Mouse (Mus musculus): ENCODE measurements at regions not wholly inside any gene's neighbourhood (a gene's known extent, or its start where the extent isn't known, plus 50 kb on each side); places are given as distances from the start of the nearest gene placed in this dataset.

- no peaks in the 10 kb centered on the region for H3K36me3 ChIP-seq (ENCODE audit: insufficient read depth, low read length)
- H3K9ac ChIP-seq (replicated peaks; ENCODE audit: low read length) = no peak overlapping the region
- ATAC-seq (no peak), DNase-seq (ENCODE audit: low spot score) (no peak)
- TF ChIP-seq CTCF (IDR thresholded peaks at IDR 0.05; ENCODE audit: low read depth) = no peak
- H3K9me3 ChIP-seq (ENCODE audit: low read length) = no peaks in the 10 kb centered on the region
- 60% methylated on average over 5 of the region's 5 CpGs for WGBS
- no peaks in the 10 kb centered on the region for H3K4me1 ChIP-seq (ENCODE audit: insufficient read depth, low read length)
- no peaks in the 10 kb centered on the region for H3K27me3 ChIP-seq (ENCODE audit: insufficient read depth, low read length)
- no peak overlapping the region for H3K27ac ChIP-seq
- H3K4me2 ChIP-seq (ENCODE audit: low read depth, low read length) = no peak overlapping the region
- no peak overlapping the region for H3K4me3 ChIP-seq (ENCODE audit: low read length)
Measured at GRCm38 (mm10) chr12:52447482-52447881, 56.3 kb upstream of the Arhgap5 start.

DNA sequence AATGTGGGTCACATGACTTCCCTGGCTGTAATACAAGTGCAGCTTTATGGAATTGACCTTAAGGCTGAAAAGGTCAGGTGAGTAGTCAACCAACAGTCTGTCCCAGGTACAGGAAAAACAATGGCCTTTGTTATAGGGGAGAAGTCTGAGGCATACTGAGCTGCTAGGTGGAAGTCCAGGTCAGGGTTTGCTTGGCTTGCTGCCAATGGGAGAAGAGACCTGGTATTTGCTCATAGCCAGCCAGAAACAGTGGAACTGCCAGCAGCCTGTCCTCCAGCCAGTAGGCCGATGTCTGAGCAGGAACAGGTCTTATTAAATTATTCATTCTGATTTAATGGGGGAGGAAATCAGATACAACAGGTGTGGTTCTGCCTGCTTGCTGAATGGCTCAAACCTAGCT, 55.6 kb upstream of the Arhgap5 start:
- no peak for ATAC-seq
- no peak overlapping the region for H3K9ac ChIP-seq (replicated peaks; ENCODE audit: low read length)
- 46% methylated on average over 1 of the region's 1 CpGs for WGBS
- no peak for TF ChIP-seq CTCF (IDR thresholded peaks at IDR 0.05; ENCODE audit: low read depth)
- H3K4me2 ChIP-seq (ENCODE audit: low read depth, low read length) = no peak overlapping the region
- H3K27ac ChIP-seq = no peak overlapping the region
- H3K27me3 ChIP-seq (ENCODE audit: insufficient read depth, low read length) = no peaks in the 10 kb centered on the region
- no peak overlapping the region for H3K4me3 ChIP-seq (ENCODE audit: low read length)
- H3K36me3 ChIP-seq (ENCODE audit: insufficient read depth, low read length) = no peaks in the 10 kb centered on the region
- no peaks in the 10 kb centered on the region for H3K9me3 ChIP-seq (ENCODE audit: low read length)
- no peak for DNase-seq (ENCODE audit: low spot score)
- H3K4me1 ChIP-seq (ENCODE audit: insufficient read depth, low read length) = no peaks in the 10 kb centered on the region

DNA sequence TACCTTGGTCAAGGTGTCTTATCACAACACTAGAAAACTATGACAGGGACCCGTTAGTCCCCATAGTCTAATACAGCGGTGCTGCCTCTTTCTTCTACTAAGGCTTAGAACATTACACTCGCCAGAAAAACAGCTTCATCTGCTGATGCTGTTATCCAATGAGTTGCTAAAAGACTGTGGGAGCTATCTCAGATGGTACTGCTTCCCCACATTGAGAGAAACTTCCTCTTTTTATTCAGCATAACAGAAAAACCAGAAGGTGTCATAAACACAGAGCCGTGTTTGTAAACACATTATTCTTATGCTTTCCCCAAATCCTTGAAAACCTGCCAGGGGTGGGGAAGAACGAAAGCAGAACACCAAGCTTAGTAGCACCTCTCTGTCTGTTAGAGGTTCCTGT, 49.9 kb upstream of the Arhgap5 start:
- Histone ChIP-seq H3K4me1 (ENCODE audit: insufficient read depth, low read length) (no peaks in the 10 kb centered on the region), H3K27me3 (ENCODE audit: insufficient read depth, low read length) (no peaks in the 10 kb centered on the region), H3K9me3 (ENCODE audit: low read length) (no peaks in the 10 kb centered on the region), H3K36me3 (ENCODE audit: insufficient read depth, low read length) (no peaks in the 10 kb centered on the region), H3K9ac (replicated peaks; ENCODE audit: low read length) (no peak overlapping the region), H3K27ac (no peak overlapping the region), H3K4me3 (ENCODE audit: low read length) (no peak overlapping the region), H3K4me2 (ENCODE audit: low read depth, low read length) (no peak overlapping the region)
- ATAC-seq = no peak
- 95% methylated on average over 5 of the region's 5 CpGs for WGBS
- TF ChIP-seq CTCF (IDR thresholded peaks at IDR 0.05; ENCODE audit: low read depth) = no peak
- no peak for DNase-seq (ENCODE audit: low spot score)

Measured in hindbrain, postnatal 0 days (tissue).